In genomic region chr7:117566833-117567232, GRCm38 (mm10) we compare ENCODE assay signal across 29 mouse cellular contexts.
"Had no signal": no experiment of that assay in that cellular context is flagged by ENCODE, and none has a peak within 500 bp of the region (broad histone marks: within the 10 kb centered on the region; RNA-seq: fewer than 3 reads in every experiment).

No protein-coding gene starts in this region.

- H3K9me3 ChIP-seq: heart, embryonic 10.5 days; heart, embryonic 12.5 days; heart, embryonic 13.5 days; heart, embryonic 15.5 days; hindbrain, embryonic 10.5 days; hindbrain, embryonic 12.5 days; hindbrain, embryonic 13.5 days; hindbrain, embryonic 15.5 days; intestine, embryonic 15.5 days; kidney, embryonic 15.5 days had no signal

- H3K27ac ChIP-seq: heart, embryonic 10.5 days; heart, embryonic 13.5 days; heart, embryonic 15.5 days; hindbrain, embryonic 10.5 days; hindbrain, embryonic 12.5 days; hindbrain, embryonic 13.5 days; hindbrain, embryonic 14.5 days; hindbrain, embryonic 15.5 days; hindbrain, postnatal 0 days; intestine, embryonic 15.5 days; kidney, embryonic 15.5 days; kidney, postnatal 0 days; layer of hippocampus, adult 2 months; left cerebral cortex, adult 2 months had no signal

- ATAC-seq: hindbrain, postnatal 0 days had no signal

- H3K36me3 ChIP-seq: heart, embryonic 10.5 days; heart, embryonic 12.5 days; heart, embryonic 13.5 days; heart, embryonic 15.5 days; hindbrain, embryonic 10.5 days; hindbrain, embryonic 12.5 days; hindbrain, embryonic 13.5 days; hindbrain, embryonic 15.5 days; intestine, embryonic 15.5 days; kidney, embryonic 15.5 days had no signal

- H3K9ac ChIP-seq: heart, embryonic 12.5 days; heart, embryonic 13.5 days; heart, embryonic 15.5 days; hindbrain, embryonic 12.5 days; hindbrain, embryonic 13.5 days; hindbrain, embryonic 14.5 days; hindbrain, embryonic 15.5 days; intestine, embryonic 15.5 days; kidney, embryonic 15.5 days had no signal

- H3K4me2 ChIP-seq: heart, embryonic 11.5 days; heart, embryonic 12.5 days; heart, embryonic 13.5 days; heart, embryonic 15.5 days; hindbrain, embryonic 12.5 days; hindbrain, embryonic 13.5 days; hindbrain, embryonic 14.5 days; hindbrain, embryonic 15.5 days; intestine, embryonic 15.5 days; kidney, embryonic 15.5 days had no signal

- H3K4me1 ChIP-seq: hindbrain, embryonic 12.5 days had no signal

- DNase-seq: heart, postnatal 10 days; heart, postnatal 14 days; heart, postnatal 36 days; heart, postnatal 4 days; kidney, adult 11 months; kidney, adult 2 months; kidney, adult 8-10 months; kidney, adult 9 months; kidney, postnatal 10 days; kidney, postnatal 14 days; kidney, postnatal 36 days; kidney, postnatal 4 days; layer of hippocampus, adult 9-11 months had no signal

- H3K27me3 ChIP-seq: heart, embryonic 12.5 days; heart, embryonic 13.5 days; heart, embryonic 15.5 days; hindbrain, embryonic 15.5 days; intestine, embryonic 15.5 days; kidney, embryonic 15.5 days had no signal

- H3K4me3 ChIP-seq: heart, embryonic 10.5 days; heart, embryonic 12.5 days; heart, embryonic 13.5 days; heart, embryonic 15.5 days; hindbrain, embryonic 10.5 days; hindbrain, embryonic 12.5 days; hindbrain, embryonic 13.5 days; hindbrain, embryonic 15.5 days; intestine, embryonic 15.5 days; kidney, embryonic 15.5 days; layer of hippocampus, adult 2 months; left cerebral cortex, adult 2 months had no signal
